Mouse (Mus musculus) testis, adult 2 months (tissue): Measurements from ENCODE around the gene Clstn1. TPM values are rescaled to one million over a fixed set of nuclear protein-coding genes. Genes with fewer than 3 reads are reported as not detected.

Source experiments
- H3K27ac ChIP-seq: fragments of 200-500 bp; 2 replicates; pipeline ENCODE4 v1.5.1; 2012; ENCODE audit warnings: low read depth, low read length; ENCODE audit not compliant: control insufficient read depth, insufficient read depth
- H3K27me3 ChIP-seq: fragments of 200-500 bp; 2 replicates; pipeline ENCODE4 v1.6.1; 2012; ENCODE audit warnings: mild to moderate bottlenecking, low read length, moderate library complexity; ENCODE audit not compliant: control insufficient read depth, insufficient read depth
- H3K36me3 ChIP-seq: fragments of 200-500 bp; 2 replicates; pipeline ENCODE4 v1.6.1; 2012; ENCODE audit warnings: mild to moderate bottlenecking, low read length; ENCODE audit not compliant: control insufficient read depth, insufficient read depth
- H3K4me1 ChIP-seq: fragments of 200-500 bp; 2 replicates; pipeline ENCODE4 v1.6.1; 2012; ENCODE audit warnings: low read length; ENCODE audit not compliant: control insufficient read depth, insufficient read depth
- H3K4me3 ChIP-seq: fragments of 200-500 bp; 2 replicates; pipeline ENCODE4 v1.5.1; 2012; ENCODE audit warnings: low read depth, mild to moderate bottlenecking, low read length, moderate library complexity, mixed read lengths; ENCODE audit not compliant: control insufficient read depth
- CTCF ChIP-seq: fragments of 200-500 bp; IDR thresholded peaks from 2 replicates; pipeline ENCODE4 v1.5.1; 2012; ENCODE audit warnings: low read depth, mild to moderate bottlenecking, inconsistent platforms, low read length, moderate library complexity; ENCODE audit not compliant: control insufficient read depth, insufficient read depth, insufficient replicate concordance
- POLR2A ChIP-seq: fragments of 200-500 bp; IDR thresholded peaks from 2 replicates; pipeline ENCODE4 v1.6.1; 2012; ENCODE audit warnings: low read depth, mild to moderate bottlenecking, inconsistent platforms, low read length, moderate library complexity; ENCODE audit not compliant: control insufficient read depth
- polyA plus RNA-seq: library from polyadenylated mRNA; depleted of rRNA; stranded (reverse); fragments of >200 nt; gene quantifications from 2 replicates; pipeline ENCODE4 v1.2.3, GENCODE M21; 2012

Gene Clstn1
- polyA plus RNA-seq, 1 experiment, result 13.0 TPM

DNA sequence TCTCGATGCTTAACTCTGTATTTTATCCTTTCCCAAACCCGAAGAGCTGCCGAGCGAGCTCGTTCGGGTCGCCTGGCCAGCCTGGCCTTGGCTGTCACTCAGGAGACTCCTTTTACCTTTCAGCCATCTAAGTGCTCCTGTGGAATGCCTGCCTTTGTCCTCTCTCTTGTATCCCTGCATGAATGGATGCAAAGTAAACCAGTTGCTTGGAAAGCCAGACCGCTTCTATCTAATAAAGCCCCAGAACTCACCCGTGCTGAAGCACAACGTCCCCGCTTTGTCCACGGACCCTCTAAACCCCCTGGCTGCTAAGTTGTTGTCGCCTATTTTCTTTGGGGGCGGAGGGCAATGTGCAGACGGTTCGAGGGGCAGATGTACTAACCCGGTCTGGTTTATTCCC is 40.5 kb downstream of the Clstn1 start:
- H3K27me3 ChIP-seq, result no peaks in the 10 kb centered on the region
- H3K4me1 ChIP-seq, result no peaks in the 10 kb centered on the region
- H3K27ac ChIP-seq, result no peak overlapping the region
- H3K36me3 ChIP-seq, result no peaks in the 10 kb centered on the region
- TF ChIP-seq POLR2A (no peak), CTCF (no peak)
- H3K4me3 ChIP-seq, result no peak overlapping the region

GRCm38 (mm10) chr4:149628372-149628771 is 42.1 kb downstream of the Clstn1 start:
- no peak overlapping the region for H3K4me3 ChIP-seq
- H3K27me3 ChIP-seq, result no peaks in the 10 kb centered on the region
- TF ChIP-seq CTCF (peak; percentile 67; the same call in 1 of the 2 replicates), POLR2A (no peak)
- no peak overlapping the region for H3K27ac ChIP-seq
- H3K4me1 ChIP-seq, result no peaks in the 10 kb centered on the region
- H3K36me3 ChIP-seq, result no peaks in the 10 kb centered on the region

- Histone ChIP-seq H3K4me1 (no peaks in the 10 kb centered on the region), H3K27me3 (no peaks in the 10 kb centered on the region), H3K27ac (no peak overlapping the region), H3K36me3 (no peaks in the 10 kb centered on the region), H3K4me3 (no peak overlapping the region)
- TF ChIP-seq POLR2A, result no peak
- TF ChIP-seq CTCF, result no peak
Observed at GRCm38 (mm10) chr4:149628810-149629209, 42.5 kb downstream of the Clstn1 start.

- Histone ChIP-seq H3K36me3 (no peaks in the 10 kb centered on the region), H3K4me3 (no peak overlapping the region), H3K27me3 (no peaks in the 10 kb centered on the region), H3K27ac (no peak overlapping the region), H3K4me1 (no peaks in the 10 kb centered on the region)
- TF ChIP-seq CTCF, result no peak
- no peak for TF ChIP-seq POLR2A
Observed at GRCm38 (mm10) chr4:149632670-149633307, 46.5 kb downstream of the Clstn1 start.

GRCm38 (mm10) chr4:149634157-149634556 is 47.9 kb downstream of the Clstn1 start:
- Histone ChIP-seq H3K4me3 (no peak overlapping the region), H3K4me1 (no peaks in the 10 kb centered on the region), H3K27me3 (no peaks in the 10 kb centered on the region), H3K27ac (no peak overlapping the region), H3K36me3 (no peaks in the 10 kb centered on the region)
- no peak for TF ChIP-seq CTCF
- no peak for TF ChIP-seq POLR2A

DNA sequence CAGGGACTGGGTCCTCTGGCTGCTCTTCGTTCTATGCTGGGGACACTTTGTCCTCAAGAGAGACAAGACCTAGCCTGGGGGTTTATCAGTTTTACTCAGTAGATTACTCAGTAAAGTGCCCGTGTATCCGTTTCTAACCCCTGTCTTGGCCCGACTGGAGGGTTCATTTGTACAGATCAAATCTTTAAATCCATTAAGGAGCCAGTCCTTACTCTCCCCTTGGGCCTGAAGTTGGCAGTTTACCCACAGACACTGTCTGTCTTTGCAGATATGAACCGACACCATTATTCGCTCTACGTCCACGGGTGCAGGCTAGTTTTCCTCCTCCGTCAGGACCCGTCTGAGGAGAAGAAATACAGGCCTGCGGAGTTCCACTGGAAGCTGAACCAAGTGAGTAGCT is 48.7 kb downstream of the Clstn1 start:
- H3K27ac ChIP-seq, result no peak overlapping the region
- no peaks in the 10 kb centered on the region for H3K36me3 ChIP-seq
- H3K4me3 ChIP-seq, result no peak overlapping the region
- no peaks in the 10 kb centered on the region for H3K27me3 ChIP-seq
- TF ChIP-seq POLR2A (no peak), CTCF (no peak)
- no peaks in the 10 kb centered on the region for H3K4me1 ChIP-seq

DNA sequence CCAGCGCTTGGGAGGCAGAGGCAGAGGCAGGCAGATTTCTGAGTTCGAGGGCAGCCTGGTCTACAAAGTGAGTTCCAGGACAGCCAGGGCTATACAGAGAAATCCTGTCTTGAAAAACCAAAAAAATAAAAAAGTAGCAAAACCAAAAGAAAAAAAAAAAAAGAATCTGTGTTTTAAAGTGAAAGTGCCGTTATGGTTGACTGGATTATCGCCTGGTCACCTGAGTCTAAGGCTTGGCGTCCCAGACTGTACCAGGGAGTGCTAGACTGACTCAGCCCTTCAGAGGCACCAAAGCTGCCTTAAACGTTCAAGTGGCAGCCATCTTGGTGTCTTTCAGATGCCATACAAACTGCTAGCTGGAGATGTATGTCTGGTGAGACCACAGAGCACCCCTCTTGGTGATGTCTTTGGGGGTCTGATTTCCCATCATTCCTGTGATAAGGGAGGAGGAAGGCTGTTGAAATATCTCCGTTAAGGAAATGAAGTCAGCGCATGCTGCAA is 49.7 kb downstream of the Clstn1 start:
- no peaks in the 10 kb centered on the region for H3K36me3 ChIP-seq
- H3K27ac ChIP-seq, result no peak overlapping the region

More for the DNA sequence above, 49.7 kb downstream of the Clstn1 start:
- Histone ChIP-seq H3K4me1 (no peaks in the 10 kb centered on the region), H3K27me3 (no peaks in the 10 kb centered on the region), H3K4me3 (no peak overlapping the region)
- TF ChIP-seq CTCF, result no peak
- no peak for TF ChIP-seq POLR2A
